Mouse (Mus musculus) neural tube, embryonic 14.5 days (tissue): ENCODE results near the gene Lce3d. TPM values are rescaled to one million over a fixed set of nuclear protein-coding genes. Genes with fewer than 3 reads are reported as not detected.

Experiments used
- ATAC-seq: fragments of 200-750 bp; cut with Nextera tagmentation; 2 replicates; pipeline ENCODE4 v1.8.0; 2017; ENCODE audit warnings: low read depth, mild to moderate bottlenecking, moderate TSS enrichment, moderate library complexity
- H3K27ac ChIP-seq: fragments of 300-500 bp; sonication (generic); 2 replicates; pipeline ENCODE4 v1.5.1; 2014; ENCODE audit warnings: low read depth, mild to moderate bottlenecking, control low read depth, low read length, moderate library complexity, mixed read lengths
- H3K27me3 ChIP-seq: fragments of 300-500 bp; sonication (generic); 2 replicates; pipeline ENCODE4 v1.6.1; 2014; ENCODE audit warnings: low read length; ENCODE audit not compliant: control insufficient read depth, insufficient read depth
- H3K36me3 ChIP-seq: fragments of 300-500 bp; sonication (generic); 2 replicates; pipeline ENCODE4 v1.6.1; 2014; ENCODE audit warnings: low read length, mixed read lengths; ENCODE audit not compliant: control insufficient read depth, insufficient read depth
- H3K4me1 ChIP-seq: fragments of 300-500 bp; sonication (generic); 2 replicates; pipeline ENCODE4 v1.6.1; 2014; ENCODE audit warnings: low read length; ENCODE audit not compliant: control insufficient read depth, insufficient read depth
- H3K4me2 ChIP-seq: fragments of 300-500 bp; sonication (generic); 2 replicates; pipeline ENCODE4 v1.6.1; 2014; ENCODE audit warnings: mild to moderate bottlenecking, low read depth, low read length, control low read depth
- H3K4me3 ChIP-seq: fragments of 300-500 bp; sonication (generic); 2 replicates; pipeline ENCODE4 v1.5.1; 2014; ENCODE audit warnings: low read depth, low read length, control low read depth, mixed read lengths
- H3K9ac ChIP-seq: fragments of 300-500 bp; sonication (generic); replicated peaks from 2 replicates; pipeline ENCODE4 v1.6.1; 2014; ENCODE audit warnings: low read depth, mild to moderate bottlenecking, control low read depth, low read length, mixed read lengths
- H3K9me3 ChIP-seq: fragments of 300-500 bp; sonication (generic); 2 replicates; pipeline ENCODE4 v1.6.1; 2016; ENCODE audit warnings: low read length; ENCODE audit not compliant: control insufficient read depth
- WGBS: fragments of 180-500 bp; shearing (Covaris S2); extraction: QIAGEN DNeasy Blood & Tissue Kit; methylation state at CpG from one replicate; pipeline ENCODE4 v1.1.7; 2014; 5-methylcytosine and 5-hydroxymethylcytosine counted together
- polyA plus RNA-seq: library from polyadenylated mRNA; unstranded; fragments of >200 nt; fragmentation: Nextera tagmentation; extraction: Ambion mirVana; gene quantifications from 2 replicates; pipeline ENCODE4 v1.2.1, GENCODE M21; 2014

Gene Lce3d
- polyA plus RNA-seq, 1 experiment from 2014 or later = not detected

GRCm38 (mm10) chr3:92998691-92999090 is 41.5 kb downstream of the Lce3d start:
- Histone ChIP-seq H3K4me1 (no peaks in the 10 kb centered on the region), H3K4me2 (no peak overlapping the region), H3K9ac (no peak overlapping the region), H3K27me3 (no peaks in the 10 kb centered on the region), H3K4me3 (no peak overlapping the region), H3K9me3 (no peaks in the 10 kb centered on the region), H3K27ac (no peak overlapping the region), H3K36me3 (no peaks in the 10 kb centered on the region)
- 5% methylated on average over 7 of the region's 7 CpGs for WGBS
- ATAC-seq = peak; percentile 97

DNA sequence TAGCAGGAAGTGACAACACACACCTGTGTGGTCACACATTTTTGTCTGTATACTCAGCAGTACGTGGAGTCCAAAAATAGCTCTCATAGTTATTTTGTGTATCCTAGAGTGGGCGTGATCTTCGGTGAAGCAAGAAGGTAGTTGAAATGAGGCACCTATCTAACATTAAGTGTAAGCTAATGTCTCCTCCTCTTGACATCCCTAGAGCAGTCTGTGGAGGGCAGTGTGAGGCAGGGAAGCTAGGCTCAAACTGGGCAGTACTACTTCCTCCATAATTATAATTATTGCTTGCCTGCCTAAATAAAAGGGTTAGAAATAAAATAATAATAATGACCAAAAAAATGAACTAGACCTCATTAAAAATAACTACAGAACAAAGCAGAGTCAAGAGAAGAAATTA is 43.4 kb downstream of the Lce3d start:
- H3K9me3 ChIP-seq = no peaks in the 10 kb centered on the region
- no peak overlapping the region for H3K9ac ChIP-seq
- H3K27me3 ChIP-seq = no peaks in the 10 kb centered on the region
- WGBS = 90% methylated on average over 3 of the region's 3 CpGs
- H3K4me1 ChIP-seq = no peaks in the 10 kb centered on the region
- H3K27ac ChIP-seq = no peak overlapping the region
- ATAC-seq = no peak
- H3K4me3 ChIP-seq = no peak overlapping the region
- no peaks in the 10 kb centered on the region for H3K36me3 ChIP-seq
- H3K4me2 ChIP-seq = no peak overlapping the region

DNA sequence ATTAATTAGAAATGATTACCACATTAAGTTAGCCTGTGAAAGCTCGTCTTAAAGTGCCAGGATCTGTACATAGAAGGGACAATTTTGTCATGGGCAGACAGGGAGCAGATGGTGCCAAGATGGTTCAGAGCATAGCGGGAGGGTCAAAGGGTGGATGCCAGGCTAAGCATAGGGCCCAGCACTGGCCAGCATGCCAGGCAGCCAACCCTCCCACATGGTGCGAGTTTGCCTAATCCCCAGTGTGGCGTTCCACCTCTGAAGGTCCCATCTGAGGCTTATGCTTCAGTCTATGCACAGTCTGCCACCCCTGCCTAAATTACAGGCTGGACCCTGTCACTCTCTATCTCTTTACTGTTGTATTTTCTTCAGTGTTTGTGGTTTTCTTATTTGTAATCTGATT is 45.7 kb downstream of the Lce3d start:
- Histone ChIP-seq H3K9me3 (no peaks in the 10 kb centered on the region), H3K4me3 (no peak overlapping the region), H3K27ac (no peak overlapping the region), H3K36me3 (no peaks in the 10 kb centered on the region), H3K4me2 (no peak overlapping the region), H3K4me1 (no peaks in the 10 kb centered on the region), H3K27me3 (no peaks in the 10 kb centered on the region), H3K9ac (no peak overlapping the region)
- ATAC-seq = no peak
- WGBS = 60% methylated on average over 4 of the region's 4 CpGs

Other genes with a start within 250 kb of the Lce3d start
- gene Lce1e, start 248.3 kb upstream of the Lce3d start, polyA plus RNA-seq = not detected in 2 replicates
- gene Lce1f, start 237.0 kb upstream of the Lce3d start, polyA plus RNA-seq = not detected in 2 replicates
- not detected in 2 replicates for gene Gm38119, start 218.3 kb upstream of the Lce3d start, polyA plus RNA-seq
- not detected in 2 replicates for gene Lce1g, start 205.1 kb upstream of the Lce3d start, polyA plus RNA-seq
- not detected in 2 replicates for gene Lce1h, start 192.3 kb upstream of the Lce3d start, polyA plus RNA-seq
- gene Lce1i, start 178.5 kb upstream of the Lce3d start, polyA plus RNA-seq = not detected in 2 replicates
- gene Lce1j, start 166.9 kb upstream of the Lce3d start, polyA plus RNA-seq = not detected in 2 replicates
- not detected in 2 replicates for gene Lce1k, start 149.5 kb upstream of the Lce3d start, polyA plus RNA-seq
- gene Kprp, start 130.1 kb upstream of the Lce3d start, polyA plus RNA-seq = not detected in 2 replicates
- gene Lce1l, start 106.1 kb upstream of the Lce3d start, polyA plus RNA-seq = not detected in 2 replicates
- not detected in 2 replicates for gene 2310050C09Rik, start 87.2 kb upstream of the Lce3d start, polyA plus RNA-seq
- not detected in 2 replicates for gene Lce3a, start 31.2 kb upstream of the Lce3d start, polyA plus RNA-seq
- not detected in 2 replicates for gene Lce3b, start 24.4 kb upstream of the Lce3d start, polyA plus RNA-seq
- not detected in 2 replicates for gene Lce3c, start 12.9 kb upstream of the Lce3d start, polyA plus RNA-seq
- gene Lce3e, start 9.7 kb downstream of the Lce3d start, polyA plus RNA-seq = not detected in 2 replicates
- gene Lce3f, start 34.8 kb downstream of the Lce3d start, polyA plus RNA-seq = not detected in 2 replicates
- gene Crct1, start 58.3 kb downstream of the Lce3d start, polyA plus RNA-seq = 1.0 TPM in 1 of 2 replicates, not detected in the other
- not detected in 2 replicates for gene Lce1m, start 61.7 kb downstream of the Lce3d start, polyA plus RNA-seq
- not detected in 2 replicates for gene Gm4858, start 111.4 kb downstream of the Lce3d start, polyA plus RNA-seq
- gene Crnn, start 187.4 kb downstream of the Lce3d start, polyA plus RNA-seq = not detected in 2 replicates
- not detected in 2 replicates for gene Flg2, start 239.9 kb downstream of the Lce3d start, polyA plus RNA-seq